Mouse (Mus musculus) ovary, postnatal 14 days (tissue): ENCODE results near the gene Cdk14.
"Not testable (repeated sequence)": the region's sequence is repeated elsewhere in the genome, so short reads cannot be mapped to it uniquely, and the experiment has no call there.

Source experiments
- DNase-seq: peaks from one replicate; pipeline ENCODE4 v3.0.0; 2022; ENCODE audit warnings: low spot score

Cdk14 gene

DNA sequence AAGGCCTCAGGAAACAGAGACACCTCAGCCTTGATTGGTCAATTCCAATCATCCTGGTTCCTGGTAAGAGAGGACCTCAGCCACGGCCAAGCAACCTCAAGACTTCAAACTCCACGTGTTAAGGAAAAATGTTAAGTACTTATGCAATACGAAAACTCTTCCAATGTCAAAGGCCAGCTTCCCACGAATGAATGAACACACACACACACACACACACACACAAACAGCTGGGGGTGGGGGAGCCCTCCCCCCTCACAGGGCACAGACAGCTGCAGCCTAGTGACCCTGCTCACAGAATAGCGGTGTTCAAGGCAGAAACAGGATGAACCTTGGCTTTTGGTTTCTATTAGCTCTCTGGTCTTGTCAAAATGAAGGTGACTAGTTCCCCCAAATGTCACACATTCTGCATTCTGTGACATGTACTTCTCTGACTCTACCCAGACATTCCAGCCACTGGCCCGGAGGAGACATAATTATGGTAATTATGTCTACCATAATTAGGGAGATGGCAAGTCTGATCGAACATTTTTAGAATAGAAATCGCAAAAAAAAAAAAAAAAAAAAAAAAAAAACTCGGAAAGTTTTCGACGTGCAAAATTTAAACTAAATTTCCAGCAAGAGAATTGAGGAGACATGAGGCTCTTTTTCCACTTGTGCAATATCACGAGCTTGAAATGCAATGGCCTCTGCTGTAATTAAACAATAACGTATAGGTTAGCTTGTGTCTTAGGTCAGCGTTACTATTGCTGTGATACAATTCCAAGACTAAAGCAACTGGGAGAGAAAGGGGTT is 54.6 kb downstream of the Cdk14 start:
- DNase-seq: no peak

DNA sequence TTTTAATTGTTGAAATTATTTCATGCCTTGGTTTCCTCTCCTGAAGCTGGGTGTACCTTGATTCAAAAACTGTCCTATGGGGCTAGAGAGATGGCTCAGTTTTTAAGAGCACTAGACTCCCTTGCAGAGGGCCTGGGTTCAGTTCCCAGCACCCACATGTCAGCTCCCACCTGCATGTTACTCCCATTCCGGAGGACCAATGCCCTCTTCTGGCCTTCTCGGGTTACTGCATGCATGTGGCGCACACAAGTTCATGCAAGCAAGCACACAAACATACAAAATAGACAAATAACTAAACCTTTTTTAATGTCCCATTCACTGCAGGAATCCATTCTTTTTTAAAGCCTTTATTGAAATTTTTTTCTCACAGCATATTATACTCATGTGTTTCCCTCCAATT is 58.4 kb downstream of the Cdk14 start:
- DNase-seq: no peak

DNA sequence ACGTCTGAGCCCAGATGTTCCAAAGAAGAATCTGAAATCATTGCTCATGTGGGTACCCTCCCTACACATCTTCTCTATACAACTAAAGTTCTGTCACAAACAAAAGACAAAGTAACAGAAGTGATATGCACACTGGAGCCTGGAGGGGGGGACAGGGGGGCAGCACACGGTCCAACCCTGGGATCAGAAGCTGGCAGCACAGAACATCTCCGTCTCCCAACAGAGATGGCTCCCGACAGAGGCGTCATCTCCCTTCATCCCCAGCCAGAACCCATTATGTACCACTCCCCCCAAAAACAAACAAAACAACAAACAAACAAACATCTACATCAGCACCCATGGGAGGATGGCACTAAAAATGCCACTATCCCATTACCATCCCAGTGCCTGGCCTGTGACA is 59.8 kb downstream of the Cdk14 start:
- DNase-seq: no peak

DNA sequence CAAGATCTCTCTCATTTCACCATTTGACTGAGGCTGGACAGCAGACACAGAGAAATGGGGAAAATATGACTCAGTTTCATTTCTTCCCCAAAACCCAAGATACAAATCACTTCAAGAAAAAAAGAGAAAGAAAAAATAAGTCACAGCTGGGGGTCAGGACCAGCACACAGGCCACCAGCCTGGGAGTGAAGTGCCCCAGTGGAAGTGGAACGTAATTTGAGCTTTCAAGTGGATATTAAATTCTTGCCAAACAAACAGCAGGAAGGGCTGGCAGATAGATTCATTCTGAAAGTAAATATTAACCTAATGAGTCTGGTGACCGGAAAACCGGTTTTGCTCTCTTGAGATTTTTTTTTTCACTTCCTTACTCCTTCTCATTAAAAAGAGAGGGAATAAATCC is 60.2 kb downstream of the Cdk14 start:
- DNase-seq: no peak

DNA sequence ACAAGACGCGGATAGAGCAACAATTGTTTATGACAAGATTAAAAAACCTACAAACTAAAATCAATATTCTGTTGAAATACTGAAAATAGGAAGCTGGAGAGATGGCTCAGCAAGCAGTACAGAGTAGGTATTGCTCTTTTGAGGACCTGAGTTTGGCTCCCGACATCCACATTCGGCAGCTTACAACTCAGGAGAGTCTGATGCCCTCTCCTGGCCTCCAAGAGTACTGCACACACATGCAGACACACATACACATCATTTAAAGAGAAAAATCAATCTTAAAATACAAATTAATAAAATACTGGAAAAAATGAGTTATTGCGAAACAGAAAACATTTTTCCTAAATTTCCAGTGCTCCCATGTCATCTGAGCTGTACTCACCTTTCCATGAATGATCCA is 60.7 kb downstream of the Cdk14 start:
- DNase-seq: no peak

DNA sequence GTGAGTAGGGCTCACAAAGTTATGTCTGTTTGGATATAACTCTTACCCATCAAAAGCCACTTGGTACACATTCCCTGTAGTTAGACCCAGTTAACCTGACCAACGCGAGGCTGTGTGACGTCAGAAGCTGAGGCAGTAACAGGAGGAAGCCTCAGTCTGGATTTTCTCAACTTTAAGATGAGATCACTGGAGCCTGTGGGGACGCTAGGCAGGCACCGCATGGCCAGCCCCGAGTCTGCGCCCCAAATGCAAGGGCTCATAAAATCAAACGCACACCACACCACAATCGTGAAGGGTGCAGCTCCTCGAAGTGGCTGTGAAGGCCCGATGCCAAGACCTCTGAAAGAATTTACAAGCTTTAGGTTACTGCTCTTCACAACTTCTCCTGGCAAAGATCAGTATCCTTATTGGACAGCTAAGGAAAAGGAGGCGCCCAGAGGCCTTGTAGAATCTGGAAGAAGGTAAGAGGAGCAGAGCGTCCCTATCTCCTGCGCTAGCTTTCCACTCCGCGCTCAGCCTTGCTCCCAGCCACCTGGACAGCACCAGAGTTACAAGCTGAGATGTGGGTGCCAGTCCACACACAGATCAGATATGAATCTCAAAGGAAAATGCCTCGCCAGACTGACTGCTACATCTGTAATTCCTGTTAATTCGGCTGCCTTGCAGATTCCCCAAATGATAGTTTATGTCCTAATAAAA is 61.9 kb downstream of the Cdk14 start:
- DNase-seq: no peak

DNA sequence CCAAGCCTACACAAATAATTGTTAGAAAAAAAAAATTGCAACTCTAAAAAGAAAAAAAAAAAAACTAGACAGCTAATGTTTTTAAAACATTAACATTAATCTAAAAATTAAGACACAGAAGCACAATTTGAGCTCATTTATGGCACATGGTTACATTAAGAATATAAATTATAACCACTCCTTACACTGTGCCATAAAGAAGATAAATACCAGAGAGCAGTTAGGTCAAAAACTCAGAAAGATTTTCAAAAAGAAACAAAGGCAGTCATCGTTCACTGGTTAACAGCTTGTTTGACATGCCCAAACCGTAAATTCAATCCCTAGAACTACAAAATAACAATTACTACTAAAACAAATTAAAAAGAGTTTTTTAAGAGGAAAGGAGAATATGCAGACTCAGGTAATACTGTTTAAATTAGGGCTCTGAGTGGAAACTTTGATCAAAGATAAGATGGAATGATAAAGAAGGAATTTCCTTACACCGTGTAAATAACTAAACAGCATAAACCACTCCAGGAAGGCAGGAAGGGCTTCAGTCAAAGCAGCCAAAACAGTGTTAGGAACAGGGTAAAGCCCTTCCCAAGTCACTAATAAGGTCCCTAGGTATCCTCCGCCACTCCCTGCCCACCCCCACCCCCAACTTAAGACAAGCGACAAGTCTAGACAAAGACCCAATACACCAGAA is 65.3 kb downstream of the Cdk14 start:
- DNase-seq: no peak

DNA sequence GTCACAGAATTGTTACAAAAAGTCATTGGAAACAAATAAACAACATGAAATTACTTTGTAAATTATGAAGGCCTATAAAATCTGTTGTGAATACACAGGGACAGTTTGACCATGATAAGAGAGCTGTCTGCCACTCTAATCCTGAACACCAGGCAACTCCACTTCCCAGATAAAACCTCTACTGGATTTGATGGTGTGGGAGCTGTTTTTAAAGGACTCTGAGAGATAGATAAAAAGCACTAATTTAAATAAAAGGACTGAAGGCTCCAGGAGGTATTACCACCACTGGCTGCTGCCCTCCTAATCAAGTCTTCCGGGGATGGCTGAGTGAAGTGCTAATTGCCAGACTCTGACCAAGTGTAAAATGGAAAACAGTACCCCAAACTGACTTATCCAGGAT is 66.2 kb downstream of the Cdk14 start:
- DNase-seq: no peak

DNA sequence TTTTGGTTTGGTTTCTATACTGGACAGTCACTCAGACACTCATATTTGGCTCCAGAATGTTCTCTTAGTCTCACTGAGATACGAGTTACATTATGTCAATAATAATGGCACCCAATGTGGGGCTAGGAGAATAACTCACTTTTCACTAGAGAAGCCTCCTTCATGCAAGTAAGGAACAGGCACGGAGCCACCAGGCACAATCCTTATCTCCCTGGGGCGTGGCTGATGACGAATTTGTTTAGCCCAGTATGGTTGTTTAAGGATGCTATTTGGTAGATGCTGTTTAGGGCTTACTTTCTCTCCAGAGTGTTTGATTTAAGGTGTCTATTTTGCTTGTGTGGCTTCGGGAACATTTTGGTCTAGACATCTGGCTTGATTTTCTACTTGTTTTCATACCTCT is 75.5 kb downstream of the Cdk14 start:
- no peak for DNase-seq

DNA sequence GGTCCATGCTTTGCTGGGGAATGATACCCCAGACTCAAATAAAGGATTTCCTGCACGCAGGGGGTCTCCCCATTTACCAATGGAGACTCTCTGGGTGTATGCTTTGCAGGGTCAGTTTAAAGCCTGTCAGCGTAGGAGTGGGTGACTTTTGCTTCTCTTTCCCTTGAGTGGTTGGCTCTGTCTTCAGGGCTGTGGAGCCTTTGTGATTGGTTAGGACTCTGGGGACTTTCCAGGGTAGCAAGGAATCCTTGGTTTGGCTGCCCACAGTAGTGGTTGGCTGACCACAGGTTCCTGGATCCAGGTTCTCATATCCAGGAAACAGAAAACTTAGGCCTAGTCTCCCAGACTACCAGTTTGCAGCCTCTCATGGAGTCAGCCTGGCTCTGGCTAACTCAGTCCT is 76.4 kb downstream of the Cdk14 start:
- DNase-seq: no peak

DNA sequence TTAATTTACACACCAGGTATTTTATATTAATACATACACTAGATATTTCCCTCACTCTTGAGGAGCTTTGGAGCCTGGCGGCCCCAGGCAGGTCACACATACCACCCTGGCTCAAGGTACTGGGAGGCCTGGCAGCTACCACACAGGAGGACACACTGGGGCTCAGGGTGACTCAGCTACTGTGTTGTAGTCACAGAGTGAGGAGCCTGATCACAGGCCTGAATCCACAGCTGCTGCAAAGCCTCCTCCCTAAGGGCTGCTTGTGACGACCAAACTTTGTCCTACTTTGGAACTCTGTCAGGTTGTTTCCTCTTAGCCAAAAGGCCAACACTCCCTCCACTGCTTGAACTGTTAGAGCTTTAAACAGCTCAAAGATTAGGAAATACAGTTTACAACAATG is 76.8 kb downstream of the Cdk14 start:
- peak; percentile 24 for DNase-seq

DNA sequence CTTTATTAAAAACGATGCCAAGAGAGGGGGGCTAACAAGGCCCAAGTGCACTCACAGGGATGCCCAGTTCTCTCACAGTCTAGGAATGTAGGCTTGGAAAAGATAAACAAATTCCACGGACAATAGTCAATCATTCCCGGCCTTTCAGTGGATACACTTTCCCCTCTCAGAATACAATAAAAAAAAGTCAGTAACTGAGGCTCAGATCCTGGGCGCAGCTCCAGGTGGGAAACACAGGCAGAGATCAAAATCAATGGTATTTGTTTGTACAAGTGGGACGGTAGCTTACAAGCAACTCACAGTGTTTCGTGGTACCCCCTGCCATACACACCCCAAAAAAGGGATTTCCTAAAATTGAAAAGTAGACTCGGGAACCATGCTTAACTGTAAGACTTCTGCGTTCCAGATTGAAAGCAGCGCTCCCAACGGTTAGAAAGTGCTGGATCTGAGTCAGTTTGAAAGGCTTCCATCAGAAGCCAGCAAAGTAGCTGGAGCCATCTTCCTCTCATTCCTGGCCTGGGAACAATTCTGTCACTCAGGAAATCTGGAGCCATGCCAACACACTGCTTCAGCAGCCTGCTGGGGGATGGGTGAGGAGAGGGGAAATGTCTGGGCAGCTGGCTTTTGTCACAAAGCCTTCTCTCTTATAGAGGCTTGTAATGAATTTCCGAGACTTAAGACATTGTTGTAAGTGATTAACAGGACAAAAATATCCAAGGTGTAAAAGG is 77.5 kb downstream of the Cdk14 start:
- DNase-seq: peak; percentile 31

DNA sequence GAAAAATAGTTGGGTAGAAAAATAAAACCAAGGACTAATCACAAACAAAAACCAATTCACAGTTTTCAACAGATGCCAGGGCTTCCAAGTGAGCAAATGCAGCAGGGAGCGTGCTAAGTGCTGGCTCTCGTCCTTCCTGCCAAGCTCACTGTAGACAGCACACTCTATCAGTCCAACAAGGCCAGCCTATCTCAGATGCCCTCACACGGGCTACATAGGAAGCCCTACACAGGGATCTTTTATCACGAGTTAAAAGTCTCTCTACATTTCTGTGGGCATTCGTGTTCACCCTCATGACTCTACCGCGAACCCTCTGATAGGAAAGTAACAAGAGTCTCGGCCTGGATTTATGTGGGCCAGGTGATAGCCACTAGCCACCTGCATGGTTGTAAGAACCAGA is 78.5 kb downstream of the Cdk14 start:
- no peak for DNase-seq

DNA sequence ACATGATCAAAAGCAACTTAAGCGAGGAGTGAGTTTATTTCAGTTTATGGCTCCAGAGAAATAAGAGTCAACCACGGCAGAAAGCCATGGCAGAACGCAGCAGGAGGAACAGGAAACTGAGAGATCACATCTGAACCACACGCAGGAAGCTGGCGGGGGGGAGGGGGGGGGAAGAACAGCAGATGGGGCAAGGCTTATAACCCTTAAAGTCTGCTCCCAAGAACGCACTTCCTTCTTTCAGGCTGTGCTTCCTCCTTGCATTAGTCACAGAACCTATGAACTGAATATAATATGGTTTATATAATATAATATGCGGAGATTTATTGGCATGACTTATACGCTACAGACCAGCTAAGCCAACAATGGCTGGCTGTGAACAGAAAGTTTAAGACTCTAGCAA is 86.2 kb downstream of the Cdk14 start:
- DNase-seq: no peak

DNA sequence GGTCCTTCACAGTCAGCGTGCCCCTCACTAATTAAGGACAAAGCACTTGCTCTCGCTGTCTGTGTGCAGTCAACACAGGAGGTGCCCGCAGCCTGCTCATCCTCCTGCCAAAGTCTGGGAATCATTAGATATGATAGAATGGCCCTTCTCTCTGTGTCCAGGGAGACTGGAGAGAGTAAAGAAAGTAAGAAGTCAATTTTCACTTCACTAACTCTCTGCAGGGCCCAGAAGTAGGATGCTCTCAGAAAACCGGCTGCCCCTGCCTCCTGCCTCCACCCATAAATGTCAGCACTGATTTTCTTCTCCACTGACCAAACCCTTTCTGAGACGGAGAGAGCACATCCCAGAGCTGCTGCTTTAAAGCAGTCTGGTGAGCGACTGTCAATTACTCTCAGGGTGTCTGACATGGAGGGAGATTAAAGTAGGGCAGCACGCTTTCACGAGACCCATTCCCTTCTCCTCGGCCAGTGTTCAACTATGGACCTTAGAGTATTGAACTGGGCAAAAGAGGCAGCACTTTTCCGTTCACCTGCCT is 89.1 kb downstream of the Cdk14 start:
- no peak for DNase-seq

DNA sequence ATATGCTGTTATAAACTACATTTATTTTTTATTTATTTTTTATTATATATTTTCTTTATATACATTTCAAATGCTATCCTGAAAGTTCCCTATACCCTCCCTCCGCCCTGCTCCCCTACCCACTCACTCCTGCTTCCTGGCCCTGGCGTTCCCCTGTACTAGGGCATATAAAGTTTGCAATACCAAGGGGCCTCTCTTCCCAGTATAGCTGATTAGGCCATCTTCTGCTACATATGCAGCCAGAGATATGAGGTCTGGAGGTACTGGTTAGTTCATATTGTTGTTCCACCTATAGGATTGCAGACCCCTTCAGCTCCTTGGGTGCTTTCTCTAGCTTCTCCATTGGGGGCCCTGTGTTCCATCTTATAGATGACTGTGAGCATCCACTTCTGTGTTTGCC is 91.1 kb downstream of the Cdk14 start:
- not testable (repeated sequence) for DNase-seq

DNA sequence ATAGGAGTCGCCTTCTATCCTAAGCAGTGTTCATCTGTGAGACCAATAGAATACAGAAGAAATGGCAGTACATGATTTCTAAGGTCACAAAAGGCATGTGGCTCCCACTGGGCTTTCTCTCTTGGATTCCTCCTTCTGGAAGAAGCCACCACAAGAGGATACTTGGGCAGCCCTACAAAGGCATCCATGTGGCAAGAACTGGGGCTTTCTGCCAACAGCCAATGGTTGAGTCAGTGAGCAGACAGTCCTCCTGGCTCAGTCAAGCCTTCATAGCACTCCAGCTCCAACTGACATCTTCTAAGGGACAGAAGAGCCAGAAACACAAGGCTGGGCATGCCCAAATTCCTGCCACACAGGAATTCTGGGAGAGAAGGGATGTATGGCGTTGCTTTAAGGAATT is 93.4 kb downstream of the Cdk14 start:
- no peak for DNase-seq

DNA sequence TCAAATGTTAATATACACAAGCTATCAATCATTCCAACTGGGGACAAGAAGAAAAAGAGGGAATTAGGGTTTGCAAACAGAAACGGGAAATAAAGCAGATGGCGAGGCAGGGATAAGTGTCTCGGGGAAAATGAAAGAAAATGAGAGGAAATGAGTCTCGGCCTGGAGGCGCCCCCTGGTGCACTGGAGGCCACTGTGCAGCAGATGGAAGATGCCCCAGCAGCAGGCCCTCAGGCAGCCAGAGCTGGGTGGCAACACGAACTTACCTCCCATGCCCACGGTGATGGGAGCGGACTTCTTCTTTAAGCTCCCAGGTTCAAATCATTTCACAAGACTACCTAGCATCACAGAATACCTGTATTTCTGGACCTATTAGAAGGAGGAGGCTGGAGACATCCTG is 97.4 kb downstream of the Cdk14 start:
- no peak for DNase-seq

DNA sequence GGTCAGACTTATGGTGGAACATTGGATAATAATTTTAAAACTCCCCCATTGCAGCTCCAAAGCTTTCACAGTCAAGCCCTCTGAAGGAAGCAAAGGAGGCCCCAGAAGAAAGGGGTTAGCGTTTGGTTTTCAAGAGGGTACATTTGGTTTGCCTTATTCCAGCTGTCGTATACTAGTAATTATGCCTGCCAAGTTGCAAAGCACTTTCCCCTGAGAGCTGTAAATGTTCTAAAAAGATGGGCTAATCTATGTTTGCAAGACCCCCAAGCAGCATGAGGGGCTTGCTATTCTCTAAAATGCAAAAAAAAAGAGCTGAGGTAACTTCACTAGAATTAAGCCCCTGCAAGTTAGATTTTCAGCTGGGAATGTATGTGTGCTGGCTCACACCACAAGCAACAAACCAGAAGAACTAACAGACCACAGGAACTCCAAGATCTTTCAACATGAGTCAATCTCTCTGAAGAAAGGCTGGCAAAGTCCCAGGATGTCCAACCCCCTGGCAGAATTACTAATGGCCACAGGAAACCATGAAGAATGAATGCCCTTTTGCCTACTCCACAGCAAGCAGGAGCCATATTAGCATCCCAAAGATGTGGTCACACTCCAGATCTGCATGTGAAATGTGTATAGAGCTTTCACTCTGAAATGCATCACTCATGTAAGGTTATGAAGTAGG is 99.5 kb downstream of the Cdk14 start:
- DNase-seq: no peak

DNA sequence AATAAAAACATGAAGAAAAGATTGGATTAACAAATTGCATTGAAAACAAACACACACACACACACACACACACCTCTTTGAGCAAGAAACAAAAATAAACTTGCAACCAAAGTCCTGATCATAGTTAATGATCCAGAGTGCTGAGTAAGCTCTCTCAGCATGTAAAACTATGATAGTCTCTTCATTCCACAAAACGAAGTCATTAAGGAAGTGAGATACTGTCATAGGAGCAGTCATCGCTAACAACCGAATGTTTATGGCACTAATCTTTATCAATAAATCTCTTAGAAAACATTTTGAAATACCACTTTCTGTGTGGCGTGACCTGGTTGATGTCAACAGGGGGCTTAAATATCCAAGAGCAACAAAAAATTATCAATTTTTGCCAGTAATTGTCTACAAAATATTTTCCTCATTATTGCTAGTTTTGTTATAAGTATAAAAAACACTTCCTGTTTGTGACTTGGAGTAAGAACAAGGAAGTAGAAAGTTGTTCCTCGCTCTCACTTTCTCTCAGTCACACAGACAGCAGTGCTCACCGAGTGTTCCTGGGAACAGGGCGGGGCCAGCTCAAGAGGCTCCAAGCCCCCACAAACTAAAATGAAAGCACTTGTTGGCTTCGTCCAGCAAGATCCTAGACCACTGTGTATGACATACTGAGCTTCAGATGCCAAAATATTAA is 100.1 kb downstream of the Cdk14 start:
- no peak for DNase-seq

DNA sequence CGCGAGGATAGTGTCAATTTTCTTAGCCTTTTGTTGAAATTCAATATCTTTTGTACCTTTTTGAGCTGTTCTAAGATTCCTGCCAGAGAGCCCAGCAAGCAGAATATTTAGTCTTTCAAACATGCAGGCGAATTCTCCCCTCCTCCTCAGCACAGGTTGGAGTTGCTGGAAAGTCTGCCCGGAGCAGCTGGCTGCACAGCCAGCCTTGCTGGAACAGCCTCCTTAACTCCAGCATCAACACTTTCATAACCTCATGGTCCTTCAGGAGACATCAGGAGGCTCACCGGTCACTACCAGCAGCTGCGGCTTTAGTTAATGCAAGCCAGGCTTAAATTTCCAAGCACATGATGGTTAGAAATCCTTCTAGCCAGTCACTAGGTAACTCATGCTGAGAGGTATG is 105.8 kb downstream of the Cdk14 start:
- DNase-seq: no peak
